9 mouse cellular contexts compared by ENCODE assay signal in genomic region chr13:84757896-84758567, GRCm38 (mm10).
A peak's percentile ranks its signal among the peaks of the same experiment; 100 is the strongest.
DNase-seq lines count a peak whose midpoint lies in the region; ATAC-seq and TF ChIP-seq lines count a peak whose summit lies in the region.
"Had no signal": no experiment of that assay in that cellular context is flagged by ENCODE, and none has a peak within 500 bp of the region (broad histone marks: within the 10 kb centered on the region; RNA-seq: fewer than 3 reads in every experiment).

No protein-coding gene starts in this region.

- no peak for DNase-seq in embryonic facial prominence, embryonic 11.5 days (ENCODE audit: low spot score)
- no peak for DNase-seq in embryonic facial prominence, embryonic 10.5 days (ENCODE audit: low spot score)
- peak; percentile 80 for DNase-seq in brain, embryonic 14.5 days (ENCODE audit: low read depth)
- peak; percentile 63 for DNase-seq in forebrain, embryonic 14.5 days (ENCODE audit: low spot score)
- DNase-seq in midbrain, embryonic 14.5 days = peak; percentile 54
- DNase-seq in right cerebral cortex, postnatal 14 days = no peak
- DNase-seq in liver, embryonic 11.5 days (ENCODE audit: low spot score) = no peak
- DNase-seq in frontal cortex, adult 2 months (ENCODE audit: extremely low spot score in 1 of 2, low spot score in 1 of 2) = no peak

- no peak overlapping the region for H3K4me3 ChIP-seq in embryonic facial prominence, embryonic 11.5 days (ENCODE audit: low read depth, low read length)
- no peak overlapping the region for H3K4me3 ChIP-seq in embryonic facial prominence, embryonic 10.5 days
- H3K4me3 ChIP-seq in forebrain, embryonic 14.5 days (ENCODE audit: low read depth, low read length) = peak overlapping the region; percentile 2; the same call in 1 of the 2 replicates
- no peak overlapping the region for H3K4me3 ChIP-seq in midbrain, embryonic 14.5 days (replicated peaks; ENCODE audit: low read depth, low read length)
- no peak overlapping the region for H3K4me3 ChIP-seq in liver, embryonic 11.5 days (ENCODE audit: low read depth, low read length)
- H3K4me3 ChIP-seq: heart, embryonic 13.5 days had no signal

- H3K4me2 ChIP-seq in embryonic facial prominence, embryonic 11.5 days (ENCODE audit: low read depth, low read length) = no peak overlapping the region
- peak overlapping the region; percentile 46 for H3K4me2 ChIP-seq in forebrain, embryonic 14.5 days (ENCODE audit: low read length)
- peak overlapping the region; percentile 40 for H3K4me2 ChIP-seq in midbrain, embryonic 14.5 days (ENCODE audit: low read length)
- H3K4me2 ChIP-seq in liver, embryonic 11.5 days = no peak overlapping the region
- H3K4me2 ChIP-seq: heart, embryonic 13.5 days had no signal

- H3K27ac ChIP-seq in embryonic facial prominence, embryonic 11.5 days (replicated peaks; ENCODE audit: low read depth, low read length) = no peak overlapping the region
- H3K27ac ChIP-seq in embryonic facial prominence, embryonic 10.5 days (replicated peaks) = no peak overlapping the region
- peak overlapping the region; percentile 95 for H3K27ac ChIP-seq in forebrain, embryonic 14.5 days (ENCODE audit: low read depth, low read length)
- peak overlapping the region; percentile 71 for H3K27ac ChIP-seq in midbrain, embryonic 14.5 days (replicated peaks; ENCODE audit: low read depth, low read length)
- no peak overlapping the region for H3K27ac ChIP-seq in liver, embryonic 11.5 days (ENCODE audit: low read depth, low read length)
- H3K27ac ChIP-seq: heart, embryonic 13.5 days had no signal

- no peak for TF ChIP-seq CTCF in brain, embryonic 14.5 days (IDR thresholded peaks at IDR 0.05; ENCODE audit: borderline replicate concordance, extremely low read depth, insufficient read depth, insufficient read length)

- 37% methylated on average over 10 of the region's 10 CpGs for WGBS in embryonic facial prominence, embryonic 11.5 days
- WGBS in embryonic facial prominence, embryonic 10.5 days = 42% methylated on average over 10 of the region's 10 CpGs
- WGBS in forebrain, embryonic 14.5 days = 5% methylated on average over 10 of the region's 10 CpGs
- WGBS in midbrain, embryonic 14.5 days = 12% methylated on average over 10 of the region's 10 CpGs
- 49% methylated on average over 10 of the region's 10 CpGs for WGBS in liver, embryonic 11.5 days

- no peaks in the 10 kb centered on the region for H3K9me3 ChIP-seq in embryonic facial prominence, embryonic 11.5 days (replicated peaks; ENCODE audit: control insufficient read depth, low read length)
- H3K9me3 ChIP-seq in embryonic facial prominence, embryonic 10.5 days = no peaks in the 10 kb centered on the region
- H3K9me3 ChIP-seq in forebrain, embryonic 14.5 days (replicated peaks; ENCODE audit: control insufficient read depth, low read length) = no peaks in the 10 kb centered on the region
- no peaks in the 10 kb centered on the region for H3K9me3 ChIP-seq in midbrain, embryonic 14.5 days (ENCODE audit: control insufficient read depth, low read length)
- H3K9me3 ChIP-seq in liver, embryonic 11.5 days (ENCODE audit: control insufficient read depth, low read length) = no peaks in the 10 kb centered on the region
- H3K9me3 ChIP-seq: heart, embryonic 13.5 days had no signal

- no peak for TF ChIP-seq POLR2A in brain, embryonic 14.5 days (IDR thresholded peaks at IDR 0.05; ENCODE audit: borderline replicate concordance, extremely low read depth, insufficient read depth, insufficient read length, poor library complexity, severe bottlenecking)

- H3K9ac ChIP-seq in embryonic facial prominence, embryonic 11.5 days (replicated peaks; ENCODE audit: low read length) = no peak overlapping the region
- H3K9ac ChIP-seq in forebrain, embryonic 14.5 days (ENCODE audit: low read length) = peak overlapping the region; percentile 72
- peak overlapping the region; percentile 20; the same call in 1 of the 2 replicates for H3K9ac ChIP-seq in midbrain, embryonic 14.5 days (replicated peaks; ENCODE audit: low read length)
- H3K9ac ChIP-seq in liver, embryonic 11.5 days (ENCODE audit: low read depth, low read length) = no peak overlapping the region
- H3K9ac ChIP-seq: heart, embryonic 13.5 days had no signal

- no peaks in the 10 kb centered on the region for H3K4me1 ChIP-seq in embryonic facial prominence, embryonic 11.5 days (ENCODE audit: control insufficient read depth, insufficient read depth, low read length)
- peaks cover 3% of the 10 kb centered on the region; the same call in 1 of the 2 replicates for H3K4me1 ChIP-seq in embryonic facial prominence, embryonic 10.5 days
- H3K4me1 ChIP-seq in forebrain, embryonic 14.5 days (ENCODE audit: control insufficient read depth, insufficient read depth, low read length) = peaks cover 25% of the 10 kb centered on the region
- no peaks in the 10 kb centered on the region for H3K4me1 ChIP-seq in midbrain, embryonic 14.5 days (ENCODE audit: control insufficient read depth, insufficient read depth, low read length)
- no peaks in the 10 kb centered on the region for H3K4me1 ChIP-seq in liver, embryonic 11.5 days (replicated peaks; ENCODE audit: control insufficient read depth, insufficient read depth, low read length)
- H3K4me1 ChIP-seq: heart, embryonic 13.5 days had no signal

- peak; percentile 39 for ATAC-seq in embryonic facial prominence, embryonic 11.5 days (replicated peaks; ENCODE audit: insufficient number of reproducible peaks, low FRiP score, low TSS enrichment, low read depth)
- peak; percentile 51 for ATAC-seq in forebrain, embryonic 14.5 days
- peak; percentile 70 for ATAC-seq in midbrain, embryonic 14.5 days (ENCODE audit: low FRiP score, low TSS enrichment)
- no peak for ATAC-seq in liver, embryonic 11.5 days (replicated peaks; ENCODE audit: low FRiP score)

- no peaks in the 10 kb centered on the region for H3K27me3 ChIP-seq in embryonic facial prominence, embryonic 11.5 days (ENCODE audit: control insufficient read depth, insufficient read depth, low read length)
- H3K27me3 ChIP-seq in embryonic facial prominence, embryonic 10.5 days (replicated peaks; ENCODE audit: low read depth, poor library complexity, severe bottlenecking) = peaks cover 16% of the 10 kb centered on the region
- no peaks in the 10 kb centered on the region for H3K27me3 ChIP-seq in forebrain, embryonic 14.5 days (replicated peaks; ENCODE audit: control insufficient read depth, insufficient read depth, low read length)
- H3K27me3 ChIP-seq in midbrain, embryonic 14.5 days (ENCODE audit: control insufficient read depth, insufficient read depth, low read length) = no peaks in the 10 kb centered on the region
- H3K27me3 ChIP-seq in liver, embryonic 11.5 days (replicated peaks; ENCODE audit: control insufficient read depth, insufficient read depth, low read length) = no peaks in the 10 kb centered on the region

- no peaks in the 10 kb centered on the region for H3K36me3 ChIP-seq in embryonic facial prominence, embryonic 11.5 days (replicated peaks; ENCODE audit: control insufficient read depth, insufficient read depth, low read depth, low read length)
- no peaks in the 10 kb centered on the region for H3K36me3 ChIP-seq in embryonic facial prominence, embryonic 10.5 days (replicated peaks)
- no peaks in the 10 kb centered on the region for H3K36me3 ChIP-seq in forebrain, embryonic 14.5 days (ENCODE audit: control insufficient read depth, insufficient read depth, low read length)
- H3K36me3 ChIP-seq in midbrain, embryonic 14.5 days (ENCODE audit: control insufficient read depth, insufficient read depth, low read length) = no peaks in the 10 kb centered on the region
- no peaks in the 10 kb centered on the region for H3K36me3 ChIP-seq in liver, embryonic 11.5 days (ENCODE audit: control insufficient read depth, insufficient read depth, low read length)
- H3K36me3 ChIP-seq: heart, embryonic 13.5 days had no signal

Comparison
In these comparisons a context has a peak if more than half of its experiments do, and no peak if none do; other contexts are left out.
1. DNase-seq: peak in brain, embryonic 14.5 days (single experiment), forebrain, embryonic 14.5 days (single experiment) and midbrain, embryonic 14.5 days (single experiment); none in embryonic facial prominence, embryonic 11.5 days (single experiment), embryonic facial prominence, embryonic 10.5 days (single experiment), right cerebral cortex, postnatal 14 days (single experiment), liver, embryonic 11.5 days (single experiment) and frontal cortex, adult 2 months (0 of 2).
2. H3K27ac ChIP-seq: peak in forebrain, embryonic 14.5 days (single experiment) and midbrain, embryonic 14.5 days (single experiment); none in embryonic facial prominence, embryonic 11.5 days (single experiment), embryonic facial prominence, embryonic 10.5 days (single experiment) and liver, embryonic 11.5 days (single experiment).
3. H3K4me2 ChIP-seq: peak in forebrain, embryonic 14.5 days (single experiment) and midbrain, embryonic 14.5 days (single experiment); none in embryonic facial prominence, embryonic 11.5 days (single experiment) and liver, embryonic 11.5 days (single experiment).
4. H3K9ac ChIP-seq: peak in forebrain, embryonic 14.5 days (single experiment) and midbrain, embryonic 14.5 days (single experiment); none in embryonic facial prominence, embryonic 11.5 days (single experiment) and liver, embryonic 11.5 days (single experiment).